Mouse (Mus musculus) small intestine, adult 2 months (tissue): ENCODE data around the gene Ankrd6.

ENCODE experiments used
- CTCF ChIP-seq: fragments of 200-500 bp; IDR thresholded peaks from 2 replicates; pipeline ENCODE4 v1.5.1; 2012; ENCODE audit warnings: low read depth, mild to moderate bottlenecking, control low read depth, inconsistent platforms, low read length, moderate library complexity, mixed read lengths; ENCODE audit not compliant: insufficient replicate concordance, insufficient read length; ENCODE audit errors: extremely low read depth
- POLR2A ChIP-seq: fragments of 200-500 bp; IDR thresholded peaks from 2 replicates; pipeline ENCODE4 v1.6.1; 2012; ENCODE audit warnings: low read depth, mild to moderate bottlenecking, control low read depth, inconsistent platforms, low read length, moderate library complexity

DNA sequence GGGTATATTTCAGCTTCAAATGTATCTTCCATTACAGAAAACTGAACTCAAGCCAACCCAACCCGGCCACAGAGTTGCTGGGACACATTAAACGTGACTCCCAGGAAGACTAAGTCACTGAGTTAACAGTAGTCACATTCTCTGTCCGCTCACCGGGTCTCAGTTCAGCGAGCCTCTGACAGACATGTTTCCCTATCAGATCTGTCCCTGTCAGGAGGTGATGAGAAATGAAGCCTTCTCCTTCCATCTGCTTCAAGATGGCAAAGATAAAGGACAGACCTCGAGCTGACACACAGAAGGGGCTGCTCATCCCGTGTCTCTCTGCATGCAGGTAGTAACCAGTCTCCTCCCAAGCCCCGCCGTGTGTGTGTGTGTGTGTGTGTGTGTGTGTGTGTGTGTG lies 81.3 kb downstream of the Ankrd6 start:
- TF ChIP-seq CTCF (no peak), POLR2A (no peak)
